Mouse (Mus musculus) kidney, adult 18-20 months (tissue): ENCODE measurements around the gene Wdfy1.

Experiments
- DNase-seq: peaks from one replicate; pipeline ENCODE4 v3.0.0; 2021

Wdfy1 gene

GRCm38 (mm10) chr1:79710678-79711077, 65.3 kb downstream of the Wdfy1 start:
- no peak for DNase-seq

GRCm38 (mm10) chr1:79710216-79710615, 65.7 kb downstream of the Wdfy1 start:
- no peak for DNase-seq

- DNase-seq, result no peak
Observed at GRCm38 (mm10) chr1:79707383-79707782, 68.6 kb downstream of the Wdfy1 start.

GRCm38 (mm10) chr1:79706707-79707106, 69.2 kb downstream of the Wdfy1 start:
- no peak for DNase-seq

- DNase-seq, result no peak
Observed at GRCm38 (mm10) chr1:79704672-79705071, 71.3 kb downstream of the Wdfy1 start.

- no peak for DNase-seq
Observed at GRCm38 (mm10) chr1:79703520-79703919, 72.4 kb downstream of the Wdfy1 start.

GRCm38 (mm10) chr1:79698506-79698905, 77.4 kb downstream of the Wdfy1 start:
- no peak for DNase-seq

GRCm38 (mm10) chr1:79697382-79697781, 78.6 kb downstream of the Wdfy1 start:
- no peak for DNase-seq

GRCm38 (mm10) chr1:79696933-79697332, 79.0 kb downstream of the Wdfy1 start:
- no peak for DNase-seq

- no peak for DNase-seq
Observed at GRCm38 (mm10) chr1:79692482-79692881, 83.5 kb downstream of the Wdfy1 start.

GRCm38 (mm10) chr1:79687254-79687653, 88.7 kb downstream of the Wdfy1 start:
- DNase-seq, result no peak

- no peak for DNase-seq
Observed at GRCm38 (mm10) chr1:79684027-79684426, 91.9 kb downstream of the Wdfy1 start.

GRCm38 (mm10) chr1:79682936-79683335, 93.0 kb downstream of the Wdfy1 start:
- no peak for DNase-seq

GRCm38 (mm10) chr1:79680777-79681176, 95.2 kb downstream of the Wdfy1 start:
- no peak for DNase-seq

GRCm38 (mm10) chr1:79678117-79678684, 97.7 kb downstream of the Wdfy1 start:
- no peak for DNase-seq

- DNase-seq, result no peak
Observed at GRCm38 (mm10) chr1:79675716-79676115, 100.2 kb downstream of the Wdfy1 start.

GRCm38 (mm10) chr1:79671543-79672337, 104.2 kb downstream of the Wdfy1 start, which contains the start of gene Ap1s3:
TSS of gene Ap1s3 (minus strand) at chr1:79671972.
- DNase-seq, result peak; percentile 83

GRCm38 (mm10) chr1:79671196-79671542, 104.8 kb downstream of the Wdfy1 start:
- DNase-seq, result no peak

- no peak for DNase-seq
Observed at GRCm38 (mm10) chr1:79669419-79669974, 106.4 kb downstream of the Wdfy1 start.

- DNase-seq, result no peak
Observed at GRCm38 (mm10) chr1:79664911-79665310, 111.0 kb downstream of the Wdfy1 start.

GRCm38 (mm10) chr1:79659598-79659997, 116.3 kb downstream of the Wdfy1 start:
- no peak for DNase-seq

- no peak for DNase-seq
Observed at GRCm38 (mm10) chr1:79657411-79657810, 118.5 kb downstream of the Wdfy1 start.

- no peak for DNase-seq
Observed at GRCm38 (mm10) chr1:79655819-79656555, 120.0 kb downstream of the Wdfy1 start.

GRCm38 (mm10) chr1:79654948-79655347, 121.0 kb downstream of the Wdfy1 start:
- DNase-seq, result no peak
